Mouse (Mus musculus) olfactory bulb, adult 2 months (tissue): ENCODE data around the gene Dlx5. TPM values are rescaled to one million over a fixed set of nuclear protein-coding genes. Genes with fewer than 3 reads are reported as not detected.
A peak's percentile ranks its signal among the peaks of the same experiment; 100 is the strongest.

Experiments used
- H3K27ac ChIP-seq: fragments of 200-500 bp; 2 replicates; pipeline ENCODE4 v1.5.1; 2012; ENCODE audit warnings: low read depth, low read length; ENCODE audit not compliant: insufficient read depth
- H3K4me1 ChIP-seq: fragments of 200-500 bp; 2 replicates; pipeline ENCODE4 v1.6.1; 2012; ENCODE audit warnings: low read length; ENCODE audit not compliant: control insufficient read depth, insufficient read depth
- H3K4me3 ChIP-seq: fragments of 200-500 bp; 2 replicates; pipeline ENCODE4 v1.5.1; 2012; ENCODE audit warnings: mild to moderate bottlenecking, low read depth, low read length, moderate library complexity; ENCODE audit not compliant: insufficient read depth
- CTCF ChIP-seq: fragments of 200-500 bp; IDR thresholded peaks from 2 replicates; pipeline ENCODE4 v1.5.1; 2012; ENCODE audit warnings: low read depth, mild to moderate bottlenecking, low read length, moderate library complexity; ENCODE audit not compliant: insufficient read depth
- POLR2A ChIP-seq: fragments of 200-500 bp; IDR thresholded peaks from 2 replicates; pipeline ENCODE4 v1.6.1; 2012; ENCODE audit warnings: mild to moderate bottlenecking, low read depth, low read length, moderate library complexity; ENCODE audit not compliant: insufficient read depth
- WGBS: fragments of 180-500 bp; shearing (Covaris S2); methylation state at CpG from one replicate; pipeline ENCODE4 v1.1.7; 2018; 5-methylcytosine and 5-hydroxymethylcytosine counted together
- polyA plus RNA-seq: library from polyadenylated mRNA; stranded (reverse); fragments of >200 nt; gene quantifications from 2 replicates; pipeline ENCODE4 v1.2.4, GENCODE M21; 2012; ENCODE audit warnings: low replicate concordance; ENCODE audit not compliant: missing spikeins, insufficient read depth, insufficient read length

Gene Dlx5
- polyA plus RNA-seq, 1 experiment: not detected

- WGBS: 2% methylated on average over 20 of the region's 20 CpGs
- H3K4me3 ChIP-seq: peak overlapping the region; percentile 54
- H3K4me1 ChIP-seq: peaks cover 14% of the 10 kb centered on the region
- TF ChIP-seq CTCF (no peak), POLR2A (no peak)
- H3K27ac ChIP-seq: peak overlapping the region; percentile 94
Measured at GRCm38 (mm10) chr6:6856316-6856715, 25.6 kb downstream of the Dlx5 start.

- 4% methylated on average over 10 of the region's 10 CpGs for WGBS
- peak overlapping the region; percentile 54 for H3K4me3 ChIP-seq
Measured at GRCm38 (mm10) chr6:6855746-6856185, 26.1 kb downstream of the Dlx5 start.

GRCm38 (mm10) chr6:6854902-6855745 lies 26.8 kb downstream of the Dlx5 start:
- H3K27ac ChIP-seq: peak overlapping the region; percentile 83
- peaks cover 23% of the 10 kb centered on the region for H3K4me1 ChIP-seq
- TF ChIP-seq CTCF: no peak
- TF ChIP-seq POLR2A: no peak
- peak overlapping the region; percentile 54 for H3K4me3 ChIP-seq
- 3% methylated on average over 25 of the region's 25 CpGs for WGBS

More at GRCm38 (mm10) chr6:6855746-6856185, 26.1 kb downstream of the Dlx5 start:
- peak overlapping the region; percentile 87 for H3K27ac ChIP-seq
- TF ChIP-seq CTCF (no peak), POLR2A (no peak)
- peaks cover 19% of the 10 kb centered on the region for H3K4me1 ChIP-seq

- peaks cover 23% of the 10 kb centered on the region for H3K4me1 ChIP-seq
- TF ChIP-seq CTCF: no peak
- no peak for TF ChIP-seq POLR2A
- WGBS: 11% methylated on average over 9 of the region's 9 CpGs
- H3K27ac ChIP-seq: peak overlapping the region; percentile 83
- H3K4me3 ChIP-seq: peak overlapping the region; percentile 30
Measured at GRCm38 (mm10) chr6:6854176-6854575, 27.7 kb downstream of the Dlx5 start.

- Histone ChIP-seq H3K4me1 (peaks cover 27% of the 10 kb centered on the region), H3K27ac (peak overlapping the region; percentile 38), H3K4me3 (no peak overlapping the region)
- no peak for TF ChIP-seq CTCF
- WGBS: 27% methylated on average over 3 of the region's 3 CpGs
Measured at GRCm38 (mm10) chr6:6852944-6853343, 28.9 kb downstream of the Dlx5 start.

- Histone ChIP-seq H3K4me3 (0 out of 2 replicates have a peak overlapping the region, but pooled peaks have one; percentile 26), H3K4me1 (peaks cover 29% of the 10 kb centered on the region), H3K27ac (peak overlapping the region; percentile 91)
- TF ChIP-seq POLR2A: no peak
- no peak for TF ChIP-seq CTCF
- WGBS: 11% methylated on average over 10 of the region's 10 CpGs
Measured at GRCm38 (mm10) chr6:6851166-6851565, 30.7 kb downstream of the Dlx5 start.

- peak overlapping the region; percentile 26; the same call in 1 of the 2 replicates for H3K4me3 ChIP-seq
- TF ChIP-seq POLR2A (no peak), CTCF (no peak)
- peaks cover 26% of the 10 kb centered on the region for H3K4me1 ChIP-seq
- peak overlapping the region; percentile 91 for H3K27ac ChIP-seq
- 6% methylated on average over 26 of the region's 26 CpGs for WGBS
Measured at GRCm38 (mm10) chr6:6850324-6851060, 31.4 kb downstream of the Dlx5 start.

- WGBS: 6% methylated on average over 12 of the region's 12 CpGs
- TF ChIP-seq CTCF: no peak
- TF ChIP-seq POLR2A: no peak
- Histone ChIP-seq H3K4me3 (no peak overlapping the region), H3K27ac (peak overlapping the region; percentile 91), H3K4me1 (peaks cover 23% of the 10 kb centered on the region)
Measured at GRCm38 (mm10) chr6:6849744-6850143, 32.1 kb downstream of the Dlx5 start.

- TF ChIP-seq POLR2A: no peak
- no peak for TF ChIP-seq CTCF
- WGBS: 24% methylated on average over 4 of the region's 4 CpGs
- Histone ChIP-seq H3K4me3 (no peak overlapping the region), H3K4me1 (peaks cover 20% of the 10 kb centered on the region), H3K27ac (no peak overlapping the region)
Measured at GRCm38 (mm10) chr6:6848541-6848940, 33.3 kb downstream of the Dlx5 start.
